ENCODE assay signal across 29 mouse cellular contexts in the genomic region with DNA sequence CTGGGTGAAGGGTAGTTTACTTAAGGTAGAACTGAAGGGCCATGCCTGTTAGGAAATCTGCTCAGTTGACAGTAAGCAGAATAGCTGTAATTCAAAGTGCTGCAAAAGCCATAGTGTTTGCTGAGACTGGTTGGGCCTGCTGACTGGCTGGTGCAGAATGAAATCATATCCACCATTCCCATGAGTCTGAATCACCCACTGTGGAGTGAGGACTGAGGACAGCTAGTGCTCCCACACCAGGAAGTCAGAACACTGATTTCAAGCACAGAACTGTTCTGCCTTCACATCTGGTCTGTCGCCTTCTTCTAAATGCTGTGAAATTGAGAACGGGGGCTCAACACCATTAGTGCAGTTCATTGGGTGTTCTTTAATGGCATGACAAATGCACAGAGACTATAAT. TPM values are rescaled to one million over a fixed set of nuclear protein-coding genes. Genes with fewer than 3 reads are reported as not detected.
DNase-seq lines count a peak whose midpoint lies in the region; ATAC-seq and TF ChIP-seq lines count a peak whose summit lies in the region.
"Had no signal": no experiment of that assay in that cellular context is flagged by ENCODE, and none has a peak within 500 bp of the region (broad histone marks: within the 10 kb centered on the region; RNA-seq: fewer than 3 reads in every experiment).

No protein-coding gene starts in this region.

- no peak overlapping the region for H3K9ac ChIP-seq in heart, embryonic 11.5 days (ENCODE audit: low read depth, low read length)
- H3K9ac ChIP-seq: embryonic facial prominence, embryonic 13.5 days; embryonic facial prominence, embryonic 15.5 days; forebrain, embryonic 12.5 days had no signal

- H3K9me3 ChIP-seq in heart, embryonic 11.5 days (replicated peaks; ENCODE audit: control insufficient read depth, low read length) = no peaks in the 10 kb centered on the region
- H3K9me3 ChIP-seq: embryonic facial prominence, embryonic 13.5 days; embryonic facial prominence, embryonic 15.5 days; forebrain, embryonic 10.5 days; forebrain, embryonic 12.5 days; G1E had no signal

- DNase-seq in adrenal gland, adult (ENCODE audit: inconsistent age in 2 of 2, low spot score in 1 of 2) = peak; percentile 35 to 52
- no peak for DNase-seq in adrenal gland, adult 2 months
- DNase-seq in T-cell, adult 2 months (ENCODE audit: low spot score) = no peak
- no peak for DNase-seq in left cerebral cortex, postnatal 36 days (ENCODE audit: low spot score in 2 of 2)
- DNase-seq: adrenal gland, postnatal 10 days; adrenal gland, postnatal 25 days; B cell, adult 2 months; cerebellum, adult 11 months; cerebellum, adult 18-20 months; cerebellum, adult 8-10 months; cerebellum, adult 9-11 months; cerebellum, postnatal 14 days; cerebellum, postnatal 36 days; embryo, embryonic 11 days had no signal

- H3K4me2 ChIP-seq in heart, embryonic 11.5 days = no peak overlapping the region
- H3K4me2 ChIP-seq: embryonic facial prominence, embryonic 13.5 days; embryonic facial prominence, embryonic 15.5 days; forebrain, embryonic 12.5 days had no signal

- peaks cover 37% of the 10 kb centered on the region for H3K36me3 ChIP-seq in macrophage (ENCODE audit: inconsistent target)
- peaks cover 27% of the 10 kb centered on the region for H3K36me3 ChIP-seq in heart, embryonic 11.5 days (ENCODE audit: control insufficient read depth, insufficient read depth, low read length)

- no peaks in the 10 kb centered on the region for H3K79me2 ChIP-seq in macrophage (ENCODE audit: inconsistent target)

- ATAC-seq in heart, embryonic 11.5 days (replicated peaks; ENCODE audit: insufficient number of reproducible peaks, low FRiP score, low TSS enrichment) = no peak
- ATAC-seq: CD4-positive, CD25-positive, alpha-beta regulatory T cell, adult 4 months; forebrain, embryonic 14.5 days; forebrain, embryonic 16.5 days; Patski had no signal

- H3K4me3 ChIP-seq in bone marrow macrophage, adult 2 months (ENCODE audit: insufficient read depth, low read length) = no peak overlapping the region
- no peak overlapping the region for H3K4me3 ChIP-seq in macrophage (ENCODE audit: inconsistent target)
- H3K4me3 ChIP-seq in heart, embryonic 11.5 days (ENCODE audit: low read depth, low read length) = no peak overlapping the region
- H3K4me3 ChIP-seq: embryonic facial prominence, embryonic 13.5 days; embryonic facial prominence, embryonic 15.5 days; erythroblast, embryonic 14.5 days; forebrain, embryonic 10.5 days; forebrain, embryonic 12.5 days had no signal

- no peak for TF ChIP-seq CTCF in bone marrow macrophage, adult 2 months (IDR thresholded peaks at IDR 0.05; ENCODE audit: low read depth, low read length)

- intact Hi-C loops in left cerebral cortex, postnatal 36 days (cut with DNase I) = no loop called here

- WGBS in macrophage (ENCODE audit: missing documents) = 96% methylated on average over 2 of the region's 2 CpGs
- WGBS in heart, embryonic 11.5 days (ENCODE audit: insufficient replicate concordance) = 97% methylated on average over 2 of the region's 2 CpGs

- peak overlapping the region; percentile 92 for H3K27ac ChIP-seq in bone marrow macrophage, adult 2 months (ENCODE audit: insufficient read depth, low read depth, low read length)
- peak overlapping the region; percentile 84 for H3K27ac ChIP-seq in macrophage
- H3K27ac ChIP-seq in heart, embryonic 11.5 days (ENCODE audit: low read depth, low read length) = no peak overlapping the region
- H3K27ac ChIP-seq: embryonic facial prominence, embryonic 13.5 days; embryonic facial prominence, embryonic 15.5 days; forebrain, embryonic 10.5 days; forebrain, embryonic 12.5 days had no signal

- H3K27me3 ChIP-seq in heart, embryonic 11.5 days (ENCODE audit: control insufficient read depth, insufficient read depth, low read length) = no peaks in the 10 kb centered on the region
- H3K27me3 ChIP-seq: CH12.LX; embryonic facial prominence, embryonic 13.5 days; embryonic facial prominence, embryonic 15.5 days; forebrain, embryonic 12.5 days; Patski had no signal

- no peak for TF ChIP-seq POLR2A in bone marrow macrophage, adult 2 months (IDR thresholded peaks at IDR 0.05; ENCODE audit: borderline replicate concordance, low read depth, low read length)

- H3K4me1 ChIP-seq in bone marrow macrophage, adult 2 months (ENCODE audit: control insufficient read depth, insufficient read depth, low read length) = peaks cover 22% of the 10 kb centered on the region
- H3K4me1 ChIP-seq in heart, embryonic 11.5 days (ENCODE audit: control insufficient read depth, insufficient read depth, low read length) = no peaks in the 10 kb centered on the region
- H3K4me1 ChIP-seq: embryonic facial prominence, embryonic 13.5 days; embryonic facial prominence, embryonic 15.5 days; forebrain, embryonic 10.5 days; forebrain, embryonic 12.5 days had no signal

RNA-seq across cellular contexts. Expression of a gene that starts 7.4 kb away (rescaled TPM):
- 1 to 10 TPM; 6.9 to 9.4 TPM for total RNA-seq in adrenal gland, adult 2 months (2021)
- polyA plus RNA-seq in adrenal gland, adult 2 months (2012; rRNA removed) = 0.30 TPM in 1 of 2 replicates, not detected in the other
- polyA plus RNA-seq in bone marrow macrophage, adult 2 months (2012; ENCODE audit: insufficient read depth, insufficient read length, missing spikeins) = not detected in 2 replicates
- total RNA-seq in macrophage (2018; cell fraction: chromatin; rRNA removed) = 1 to 10 TPM in 7 of 26 experiments, not detected in 19; 1.0 to 4.0 (median 1.6) TPM
- total RNA-seq in macrophage (2018; cell fraction: cytosol; rRNA removed) = 1 to 10 TPM in 5 of 26 experiments, under 1 TPM in 8, not detected in 13; 0.24 to 1.6 (median 0.78) TPM
- total RNA-seq in macrophage (2018; cell fraction: nucleus; rRNA removed) = 1 to 10 TPM in 5 of 26 experiments, not detected in 21; 1.0 to 2.2 (median 1.4) TPM
- 5.7 TPM in 1 of 3 replicates, not detected in the others for polyA plus RNA-seq in macrophage (2018)
- not detected in 2 replicates for polyA plus RNA-seq in heart, embryonic 11.5 days (2014; fragmentation: Nextera tagmentation; extraction: Ambion mirVana)
- 1 to 10 TPM in 1 of 2 experiments, not detected in 1; 3.2 TPM for total RNA-seq in left cerebral cortex, postnatal 36 days (2021)
- polyA plus RNA-seq: CD4-positive, CD25-positive, alpha-beta regulatory T cell, adult 4 months; embryonic facial prominence, embryonic 13.5 days; embryonic facial prominence, embryonic 15.5 days; forebrain, embryonic 16.5 days had no signal

RNA-seq across cellular contexts. Expression of a gene that starts 14.3 kb away (rescaled TPM):
- total RNA-seq in adrenal gland, adult 2 months (2021) = under 1 TPM; 0.14 TPM
- polyA plus RNA-seq in adrenal gland, adult 2 months (2012; rRNA removed) = 0.25 TPM in 1 of 2 replicates, not detected in the other
- 0.39 and 0.76 TPM in 2 replicates for polyA plus RNA-seq in bone marrow macrophage, adult 2 months (2012; ENCODE audit: insufficient read depth, insufficient read length, missing spikeins)
- total RNA-seq in macrophage (2018; cell fraction: chromatin; rRNA removed) = 10 to 100 TPM in 1 of 26 experiments, 1 to 10 TPM in 9, under 1 TPM in 13, not detected in 3; 0.25 to 10.5 (median 0.92) TPM
- total RNA-seq in macrophage (2018; cell fraction: cytosol; rRNA removed) = 1 to 10 TPM in 17 of 26 experiments, under 1 TPM in 9; 0.33 to 6.1 (median 2.3) TPM
- total RNA-seq in macrophage (2018; cell fraction: nucleus; rRNA removed) = 1 to 10 TPM in 19 of 26 experiments, under 1 TPM in 6, not detected in 1; 0.43 to 9.1 (median 2.3) TPM
- 2.2 to 9.7 TPM (median 5.1 TPM) in 3 replicates for polyA plus RNA-seq in macrophage (2018)
- 0.14 and 0.57 TPM in 2 replicates for polyA plus RNA-seq in heart, embryonic 11.5 days (2014; fragmentation: Nextera tagmentation; extraction: Ambion mirVana)
- not detected for total RNA-seq in left cerebral cortex, postnatal 36 days (2021)
- total RNA-seq: CH12.LX had no signal
- polyA plus RNA-seq: brain, embryonic 14.5 days; erythroblast, embryonic 14.5 days; G1E had no signal

RNA-seq across cellular contexts. Expression of a gene that starts 28.5 kb away (rescaled TPM):
- total RNA-seq in adrenal gland, adult 2 months (2021) = 10 to 100 TPM in 1 of 2 experiments, 1 to 10 TPM in 1; 8.1 to 10.9 TPM
- polyA plus RNA-seq in adrenal gland, adult 2 months (2012; rRNA removed) = 2.8 and 3.6 TPM in 2 replicates
- polyA plus RNA-seq in bone marrow macrophage, adult 2 months (2012; ENCODE audit: insufficient read depth, insufficient read length, missing spikeins) = 3.1 and 4.8 TPM in 2 replicates
- total RNA-seq in macrophage (2018; cell fraction: chromatin; rRNA removed) = 10 to 100 TPM in 22 of 26 experiments, 1 to 10 TPM in 4; 3.7 to 70.2 (median 35.1) TPM
- total RNA-seq in macrophage (2018; cell fraction: cytosol; rRNA removed) = 1 to 10 TPM; 2.4 to 6.2 (median 4.2) TPM
- 10 to 100 TPM in 17 of 26 experiments, 1 to 10 TPM in 9; 2.9 to 30.5 (median 13.3) TPM for total RNA-seq in macrophage (2018; cell fraction: nucleus; rRNA removed)
- 3.2 to 4.9 TPM (median 4.5 TPM) in 3 replicates for polyA plus RNA-seq in macrophage (2018)
- 12.3 and 14.7 TPM in 2 replicates for polyA plus RNA-seq in heart, embryonic 11.5 days (2014; fragmentation: Nextera tagmentation; extraction: Ambion mirVana)
- 10 to 100 TPM; 34.1 to 46.5 TPM for total RNA-seq in left cerebral cortex, postnatal 36 days (2021)

Comparison
In these comparisons a context has a peak if more than half of its experiments do, and no peak if none do; other contexts are left out.
1. DNase-seq: peak in adrenal gland, adult (2 of 2); none in adrenal gland, adult 2 months (single experiment), T-cell, adult 2 months (single experiment) and left cerebral cortex, postnatal 36 days (0 of 2).